Mouse (Mus musculus) mouse trophoblast stem cell (cell line): ENCODE data around the gene Gzmk.

Source experiments
- in situ Hi-C, 2 experiments: fragments of 300-500 bp; cut with MseI, MboI; formaldehyde crosslinking; loops; 2 replicates in 1 of 2; 3 replicates in 1 of 2; pipeline ENCODE4 v1.15.1; 2025

Gene Gzmk

GRCm38 (mm10) chr13:113203146-113203545, 22.6 kb downstream of the Gzmk start:
- in situ Hi-C loops = no loop called here

DNA sequence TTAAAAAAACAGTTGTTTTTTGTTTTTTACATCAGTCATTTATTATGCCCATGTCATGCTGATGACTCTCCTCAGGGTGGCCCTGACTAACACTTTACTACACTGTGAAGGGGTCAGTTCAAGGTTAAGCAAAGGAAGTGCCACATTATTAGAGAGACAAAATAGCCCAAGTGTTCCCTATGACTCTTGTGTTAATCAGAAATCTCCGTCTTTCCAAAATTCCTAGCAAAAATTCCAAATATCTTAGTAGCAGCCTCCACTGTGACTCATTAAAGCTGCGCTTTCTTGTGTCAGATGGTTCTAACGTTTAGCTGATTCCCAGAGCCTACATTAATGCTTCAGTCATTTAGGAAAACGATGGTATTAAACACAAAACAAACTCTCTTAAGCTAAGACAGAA, 23.5 kb downstream of the Gzmk start:
- in situ Hi-C loops = no loop called here

- in situ Hi-C loops = no loop called here
Measured at GRCm38 (mm10) chr13:113201631-113202030, 24.1 kb downstream of the Gzmk start.

DNA sequence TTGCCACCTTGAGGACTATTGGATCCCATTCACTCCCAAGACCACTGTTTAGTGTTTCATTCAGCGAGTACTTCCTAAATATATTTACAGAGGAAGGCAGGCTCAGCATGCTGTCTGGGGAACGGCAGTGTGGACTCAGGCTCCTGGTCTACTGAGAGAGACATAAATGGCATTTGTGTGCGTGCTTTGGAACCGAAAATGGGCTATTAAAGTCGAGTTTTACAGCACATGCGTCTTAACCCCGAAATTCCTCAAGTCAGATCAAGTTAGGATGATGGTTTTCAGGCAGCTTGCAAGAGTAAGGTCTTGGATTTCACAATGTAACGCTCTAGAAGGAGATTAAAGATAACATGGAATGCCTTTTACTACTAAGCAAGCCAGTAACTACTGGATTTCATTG, 25.0 kb downstream of the Gzmk start:
- in situ Hi-C loops = no loop called here

DNA sequence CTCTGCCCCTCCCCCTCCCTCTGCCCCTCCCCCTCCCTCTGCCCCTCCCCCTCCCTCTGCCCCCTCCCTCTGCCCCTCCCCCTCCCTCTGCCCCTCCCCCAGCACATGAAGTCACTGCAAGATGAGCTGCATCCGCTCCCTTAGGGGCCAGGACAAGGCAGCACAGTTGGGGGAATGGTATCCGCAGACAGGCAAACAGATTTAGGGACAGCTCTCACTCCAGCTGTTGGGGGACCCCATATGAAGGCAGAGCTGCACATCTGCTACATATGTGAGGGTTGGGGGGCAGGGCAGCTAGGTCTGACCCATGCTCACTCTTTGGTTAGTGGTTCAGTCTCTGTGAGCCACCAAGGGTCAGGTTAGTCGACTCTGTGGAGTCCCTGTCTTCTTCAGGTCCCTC, 26.4 kb downstream of the Gzmk start:
- in situ Hi-C loops = no loop called here

DNA sequence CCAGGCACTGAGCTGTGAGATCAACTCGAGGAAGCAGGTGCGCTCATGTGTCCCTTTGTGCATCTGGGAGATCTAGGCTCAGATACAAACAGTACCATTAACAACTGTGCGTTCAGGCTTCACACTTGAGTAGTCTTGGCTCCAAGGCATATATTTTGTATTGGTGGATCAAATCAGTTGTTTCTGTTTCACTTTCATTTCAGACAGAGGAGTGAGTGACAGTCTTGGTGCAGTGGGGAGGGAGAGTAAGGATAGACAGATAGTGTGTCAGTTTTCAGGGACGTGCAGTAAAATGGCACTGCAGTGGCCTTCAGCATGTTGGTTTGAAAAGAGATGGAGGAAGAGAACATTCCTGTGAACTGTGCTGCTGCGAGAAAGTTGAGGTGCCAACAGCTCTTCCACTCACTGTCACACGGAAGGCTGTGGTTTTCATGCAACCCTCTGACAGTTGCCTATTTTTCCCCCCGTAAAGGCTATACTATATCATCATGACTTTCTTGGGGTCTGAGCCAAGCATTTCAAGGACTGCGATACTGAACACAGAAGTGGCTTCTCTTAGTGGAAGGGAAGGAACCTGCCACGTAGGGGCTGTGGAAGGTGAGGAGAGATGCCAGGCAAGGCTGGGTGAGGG, 27.7 kb downstream of the Gzmk start:
- in situ Hi-C loops = no loop called here

GRCm38 (mm10) chr13:113196808-113197674, 28.7 kb downstream of the Gzmk start:
- in situ Hi-C loops = no loop called here

GRCm38 (mm10) chr13:113183720-113184119, 42.0 kb downstream of the Gzmk start:
- in situ Hi-C loops = no loop called here

GRCm38 (mm10) chr13:113183310-113183709, 42.4 kb downstream of the Gzmk start:
- in situ Hi-C loops = no loop called here

DNA sequence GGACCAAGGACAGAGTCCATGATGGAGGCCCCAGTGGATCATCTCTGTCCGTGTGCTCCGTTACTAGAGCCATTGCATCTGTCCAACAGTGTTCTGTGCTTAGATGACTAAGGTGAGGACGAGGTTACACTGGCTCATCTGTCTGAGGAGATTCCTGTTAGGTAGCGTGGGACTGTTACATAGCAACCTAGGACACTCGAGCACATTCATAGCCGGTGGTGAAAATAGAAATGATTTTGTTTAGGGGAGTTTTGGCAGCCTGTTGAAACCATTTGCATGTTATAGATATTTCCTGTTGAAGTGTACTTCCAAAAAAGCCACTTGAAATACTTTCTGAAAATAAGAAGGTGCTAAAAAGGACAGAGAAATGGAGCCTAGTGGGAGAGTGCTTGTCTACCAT, 51.5 kb downstream of the Gzmk start:
- in situ Hi-C loops = no loop called here

GRCm38 (mm10) chr13:113170256-113170655, 55.5 kb downstream of the Gzmk start:
- in situ Hi-C loops = no loop called here

GRCm38 (mm10) chr13:113168018-113168534, 57.6 kb downstream of the Gzmk start:
- in situ Hi-C loops = no loop called here

DNA sequence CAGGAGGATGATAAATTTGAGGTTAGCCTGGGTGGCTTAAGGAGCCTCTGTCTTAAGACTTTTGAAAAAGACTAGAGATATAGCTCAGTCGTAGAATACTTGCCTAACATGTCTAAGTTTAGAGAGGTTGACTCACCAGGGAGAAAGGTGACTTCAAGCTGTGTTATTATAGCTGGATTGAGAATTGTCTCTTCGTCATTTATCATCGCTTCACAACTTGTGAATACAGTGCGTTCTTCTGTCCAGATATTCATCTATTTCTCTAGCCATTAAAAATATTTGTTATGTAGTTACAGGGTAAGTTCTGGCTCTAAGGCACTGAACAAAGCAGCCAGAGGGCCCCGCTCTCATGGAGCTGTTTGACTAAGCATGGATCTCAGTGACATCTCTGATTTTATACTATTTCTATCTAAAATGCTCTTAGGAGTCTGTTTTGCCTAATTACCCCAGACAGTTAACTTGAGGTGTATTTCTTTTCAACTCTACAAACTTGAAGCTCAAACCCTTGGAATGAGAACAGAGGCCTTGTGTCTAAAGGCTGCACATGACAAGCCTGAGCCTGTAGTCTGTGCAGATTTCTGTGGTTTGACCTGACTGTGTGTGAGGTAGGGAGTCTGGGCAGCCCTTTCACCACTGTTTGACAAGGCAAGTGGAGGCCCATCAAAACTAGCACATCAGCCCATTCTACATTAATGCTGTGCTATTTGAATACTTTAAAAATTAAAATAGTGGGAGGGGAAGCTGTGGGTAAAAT, 61.3 kb downstream of the Gzmk start:
- in situ Hi-C loops = no loop called here

DNA sequence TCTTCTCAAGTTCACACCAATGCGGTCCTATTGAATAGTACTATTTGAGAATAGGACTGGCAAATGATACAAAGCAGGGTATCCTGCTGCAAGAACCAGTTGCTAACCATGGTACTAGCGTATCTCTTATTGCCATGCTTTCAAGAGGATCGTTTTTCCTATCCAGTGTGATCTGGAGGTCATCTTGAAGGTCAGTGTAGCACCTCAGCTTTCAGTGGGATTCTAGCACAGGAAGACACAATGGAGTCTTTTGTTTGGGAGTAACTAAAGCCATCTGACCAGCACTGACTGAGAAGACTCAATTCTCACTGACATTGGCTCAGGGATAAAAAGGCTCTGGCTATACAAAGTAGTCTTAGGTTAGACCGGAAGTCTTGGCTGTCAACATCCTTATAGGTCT, 74.2 kb downstream of the Gzmk start:
- in situ Hi-C loops = no loop called here

DNA sequence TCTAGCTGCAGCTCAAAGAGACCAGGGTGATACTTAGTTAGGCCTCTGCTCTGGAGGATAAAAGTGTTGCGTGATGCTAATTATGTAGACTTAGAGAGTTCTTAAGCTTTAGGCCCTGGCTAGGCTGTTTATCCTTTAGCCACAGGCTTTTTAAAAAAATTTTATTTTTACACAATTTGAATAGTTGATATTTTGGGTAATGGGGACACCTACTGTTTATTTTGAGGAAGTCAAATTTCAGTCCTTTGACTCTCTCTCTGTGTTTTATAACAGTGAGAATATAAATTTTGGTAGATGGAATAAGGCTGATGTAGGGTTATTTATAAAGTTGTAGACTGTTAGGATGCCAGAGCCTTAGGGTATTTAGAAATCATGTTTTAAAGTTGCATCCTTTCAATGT, 86.1 kb downstream of the Gzmk start:
- in situ Hi-C loops = no loop called here

DNA sequence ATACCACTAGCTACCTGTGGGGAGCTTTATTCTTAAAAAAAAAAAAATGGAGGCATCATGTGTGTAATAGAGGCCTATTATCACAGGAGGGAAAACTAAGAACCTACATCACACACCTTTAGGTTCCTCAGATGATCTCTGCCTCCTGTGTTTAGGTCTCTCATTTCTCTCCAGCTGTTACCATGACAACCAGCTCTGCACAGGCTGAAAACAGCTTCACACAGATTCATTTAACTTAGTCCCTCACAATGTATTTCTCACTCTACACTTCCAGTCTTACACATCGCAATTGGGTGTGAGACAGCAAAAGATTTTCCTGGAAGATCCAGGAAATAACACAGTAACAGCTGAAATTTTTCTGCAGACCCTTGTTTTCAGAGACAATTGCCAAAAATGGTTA, 95.7 kb downstream of the Gzmk start:
- in situ Hi-C loops = no loop called here
